Mouse (Mus musculus): Measurements from ENCODE around the gene Dmpk. TPM values are rescaled to one million over a fixed set of nuclear protein-coding genes. Genes with fewer than 3 reads are reported as not detected.

Dmpk gene
- total RNA-seq (2014; rRNA removed) (16.2 and 20.8 TPM in 2 replicates), polyA plus RNA-seq (2015; fragmentation: Nextera tagmentation; extraction: Ambion mirVana) (2.2 and 3.0 TPM in 2 replicates)

- no peak for ATAC-seq
These were observed at the start of gene Dmpk for GRCm38 (mm10) chr7:19083701-19084100. TSS of gene Dmpk (plus strand) at chr7:19083849.

GRCm38 (mm10) chr7:19044616-19045015 lies 39.0 kb upstream of the Dmpk start:
- H3K9ac ChIP-seq: no peak overlapping the region
- no peak for ATAC-seq
- no peaks in the 10 kb centered on the region for H3K27me3 ChIP-seq (ENCODE audit: insufficient read depth, low read length)
- DNase-seq: no peak
- no peak overlapping the region for H3K4me3 ChIP-seq (ENCODE audit: low read depth, low read length)
- no peaks in the 10 kb centered on the region for H3K4me1 ChIP-seq (ENCODE audit: insufficient read depth)
- 98% methylated on average over 6 of the region's 6 CpGs for WGBS
- H3K9me3 ChIP-seq (ENCODE audit: low read length): no peaks in the 10 kb centered on the region
- TF ChIP-seq CTCF (IDR thresholded peaks at IDR 0.05; ENCODE audit: low read depth): no peak
- H3K27ac ChIP-seq (ENCODE audit: low read depth, low read length): no peak overlapping the region
- H3K36me3 ChIP-seq (ENCODE audit: insufficient read depth): peaks cover 99% of the 10 kb centered on the region
- no peak overlapping the region for H3K4me2 ChIP-seq (ENCODE audit: low read depth)

More at GRCm38 (mm10) chr7:19083701-19084100, at the start of gene Dmpk:
- Histone ChIP-seq H3K9me3 (ENCODE audit: low read length) (no peaks in the 10 kb centered on the region), H3K4me1 (ENCODE audit: insufficient read depth) (no peaks in the 10 kb centered on the region), H3K9ac (no peak within 1 kb of the TSS), H3K27ac (ENCODE audit: low read depth, low read length) (no peak within 1 kb of the TSS), H3K4me3 (ENCODE audit: low read depth, low read length) (no peak within 1 kb of the TSS), H3K4me2 (ENCODE audit: low read depth) (no peak within 1 kb of the TSS), H3K36me3 (ENCODE audit: insufficient read depth) (peaks cover 69% of the 10 kb centered on the region), H3K27me3 (ENCODE audit: insufficient read depth, low read length) (no peaks in the 10 kb centered on the region)
- TF ChIP-seq CTCF (IDR thresholded peaks at IDR 0.05; ENCODE audit: low read depth): no peak
- 43% methylated on average over 10 of the region's 10 CpGs for WGBS
- no peak for DNase-seq

GRCm38 (mm10) chr7:19046286-19047069 lies 37.2 kb upstream of the Dmpk start:
- TF ChIP-seq CTCF (IDR thresholded peaks at IDR 0.05; ENCODE audit: low read depth): no peak
- Histone ChIP-seq H3K4me1 (ENCODE audit: insufficient read depth) (no peaks in the 10 kb centered on the region), H3K27ac (ENCODE audit: low read depth, low read length) (no peak overlapping the region), H3K9ac (no peak overlapping the region), H3K4me3 (ENCODE audit: low read depth, low read length) (no peak overlapping the region), H3K27me3 (ENCODE audit: insufficient read depth, low read length) (no peaks in the 10 kb centered on the region), H3K9me3 (ENCODE audit: low read length) (no peaks in the 10 kb centered on the region), H3K36me3 (ENCODE audit: insufficient read depth) (peaks cover 99% of the 10 kb centered on the region), H3K4me2 (ENCODE audit: low read depth) (no peak overlapping the region)
- ATAC-seq: 0 out of 2 replicates have a peak, but pooled peaks have one; percentile 12
- no peak for DNase-seq
- 93% methylated on average over 11 of the region's 11 CpGs for WGBS

- no peaks in the 10 kb centered on the region for H3K9me3 ChIP-seq (ENCODE audit: low read length)
- ATAC-seq (no peak), DNase-seq (no peak)
- peaks cover 92% of the 10 kb centered on the region for H3K36me3 ChIP-seq (ENCODE audit: insufficient read depth)
- no peaks in the 10 kb centered on the region for H3K27me3 ChIP-seq (ENCODE audit: insufficient read depth, low read length)
- no peak overlapping the region for H3K27ac ChIP-seq (ENCODE audit: low read depth, low read length)
- no peak overlapping the region for H3K9ac ChIP-seq
- WGBS: 88% methylated on average over 14 of the region's 14 CpGs
- H3K4me2 ChIP-seq (ENCODE audit: low read depth): no peak overlapping the region
- no peak overlapping the region for H3K4me3 ChIP-seq (ENCODE audit: low read depth, low read length)
- no peak for TF ChIP-seq CTCF (IDR thresholded peaks at IDR 0.05; ENCODE audit: low read depth)
- no peaks in the 10 kb centered on the region for H3K4me1 ChIP-seq (ENCODE audit: insufficient read depth)
These were observed 35.6 kb upstream of the Dmpk start for GRCm38 (mm10) chr7:19048006-19048527.

GRCm38 (mm10) chr7:19049252-19049651 lies 34.4 kb upstream of the Dmpk start:
- H3K27ac ChIP-seq (ENCODE audit: low read depth, low read length): no peak overlapping the region
- DNase-seq (no peak), ATAC-seq (no peak)
- no peak for TF ChIP-seq CTCF (IDR thresholded peaks at IDR 0.05; ENCODE audit: low read depth)
- H3K9me3 ChIP-seq (ENCODE audit: low read length): no peaks in the 10 kb centered on the region
- WGBS: 86% methylated on average over 5 of the region's 5 CpGs
- H3K4me2 ChIP-seq (ENCODE audit: low read depth): no peak overlapping the region
- H3K27me3 ChIP-seq (ENCODE audit: insufficient read depth, low read length): no peaks in the 10 kb centered on the region
- no peaks in the 10 kb centered on the region for H3K4me1 ChIP-seq (ENCODE audit: insufficient read depth)
- H3K4me3 ChIP-seq (ENCODE audit: low read depth, low read length): no peak overlapping the region
- H3K9ac ChIP-seq: no peak overlapping the region
- H3K36me3 ChIP-seq (ENCODE audit: insufficient read depth): peaks cover 81% of the 10 kb centered on the region

GRCm38 (mm10) chr7:19050172-19050571 lies 33.5 kb upstream of the Dmpk start:
- no peak overlapping the region for H3K4me2 ChIP-seq (ENCODE audit: low read depth)
- peaks cover 72% of the 10 kb centered on the region for H3K36me3 ChIP-seq (ENCODE audit: insufficient read depth)
- WGBS: 84% methylated on average over 8 of the region's 8 CpGs
- H3K4me1 ChIP-seq (ENCODE audit: insufficient read depth): no peaks in the 10 kb centered on the region
- H3K4me3 ChIP-seq (ENCODE audit: low read depth, low read length): no peak overlapping the region
- TF ChIP-seq CTCF (IDR thresholded peaks at IDR 0.05; ENCODE audit: low read depth): no peak
- DNase-seq (no peak), ATAC-seq (0 out of 2 replicates have a peak, but pooled peaks have one; percentile 7)
- no peaks in the 10 kb centered on the region for H3K27me3 ChIP-seq (ENCODE audit: insufficient read depth, low read length)
- no peak overlapping the region for H3K9ac ChIP-seq
- H3K27ac ChIP-seq (ENCODE audit: low read depth, low read length): 0 out of 2 replicates have a peak overlapping the region, but pooled peaks have one; percentile 4
- no peaks in the 10 kb centered on the region for H3K9me3 ChIP-seq (ENCODE audit: low read length)

- no peak overlapping the region for H3K4me2 ChIP-seq (ENCODE audit: low read depth)
- WGBS: 77% methylated on average over 4 of the region's 4 CpGs
- no peak overlapping the region for H3K4me3 ChIP-seq (ENCODE audit: low read depth, low read length)
- no peak for TF ChIP-seq CTCF (IDR thresholded peaks at IDR 0.05; ENCODE audit: low read depth)
- H3K9me3 ChIP-seq (ENCODE audit: low read length): no peaks in the 10 kb centered on the region
- peaks cover 62% of the 10 kb centered on the region for H3K36me3 ChIP-seq (ENCODE audit: insufficient read depth)
- H3K9ac ChIP-seq: no peak overlapping the region
- H3K27me3 ChIP-seq (ENCODE audit: insufficient read depth, low read length): no peaks in the 10 kb centered on the region
- H3K27ac ChIP-seq (ENCODE audit: low read depth, low read length): no peak overlapping the region
- no peaks in the 10 kb centered on the region for H3K4me1 ChIP-seq (ENCODE audit: insufficient read depth)
- DNase-seq: no peak
- no peak for ATAC-seq
These were observed 32.5 kb upstream of the Dmpk start for GRCm38 (mm10) chr7:19051161-19051560.
